11 mouse cellular contexts compared by ENCODE assay signal in the genomic region with DNA sequence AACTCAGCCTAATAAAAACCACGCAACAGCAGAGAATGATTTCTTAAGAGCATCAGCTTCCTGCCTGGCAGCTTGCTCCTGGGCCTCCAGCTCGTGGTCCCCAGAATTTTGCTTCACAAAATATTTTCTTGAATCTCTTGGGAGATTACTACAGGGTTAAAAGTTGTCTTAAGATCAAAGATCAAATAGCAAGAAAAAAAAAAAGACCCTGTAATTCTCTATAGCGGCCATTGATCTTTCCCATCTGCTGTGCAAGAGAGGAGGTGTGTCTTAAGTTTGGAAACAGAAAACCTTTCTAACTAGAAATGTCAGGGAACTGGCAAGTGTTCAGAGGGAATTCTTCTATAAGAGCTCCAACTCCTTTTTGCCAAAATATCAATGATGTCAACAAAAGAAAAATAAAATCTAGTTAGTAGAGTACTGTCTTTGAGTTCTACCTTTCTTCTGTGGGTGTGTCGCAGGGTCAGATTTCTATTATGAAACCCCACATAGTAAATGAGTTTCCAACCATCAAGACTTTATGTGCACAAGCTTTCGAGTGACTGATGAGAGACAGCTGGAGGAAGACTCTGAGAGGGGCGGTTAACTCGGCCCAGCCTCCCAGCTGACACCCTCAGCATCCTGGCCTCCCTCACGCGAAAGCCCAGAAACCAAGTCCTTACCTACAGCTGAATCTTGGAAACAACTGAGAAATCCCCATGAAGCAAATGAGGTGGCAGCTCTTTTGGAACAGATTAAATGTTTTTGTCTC. TPM values are rescaled to one million over a fixed set of nuclear protein-coding genes. Genes with fewer than 3 reads are reported as not detected.
DNase-seq lines count a peak whose midpoint lies in the region; ATAC-seq and TF ChIP-seq lines count a peak whose summit lies in the region.
"Had no signal": no experiment of that assay in that cellular context is flagged by ENCODE, and none has a peak within 500 bp of the region (broad histone marks: within the 10 kb centered on the region; RNA-seq: fewer than 3 reads in every experiment).

No protein-coding gene starts in this region.

- H3K4me2 ChIP-seq in forebrain, embryonic 15.5 days (replicated peaks), result no peak overlapping the region
- no peak overlapping the region for H3K4me2 ChIP-seq in stomach, embryonic 15.5 days

- peak; percentile 3 for DNase-seq in liver, adult 2 months (ENCODE audit: extremely low read depth, low read depth, low spot score)
- no peak for DNase-seq in liver
- peak; percentile 58 for DNase-seq in kidney, postnatal 14 days
- DNase-seq in testis, postnatal 14 days (ENCODE audit: low spot score), result no peak
- no peak for DNase-seq in right cerebral cortex, postnatal 4 days
- no peak for DNase-seq in adrenal gland, adult 8-10 months
- DNase-seq: adrenal gland, postnatal 14 days; cerebellum, adult 9-11 months had no signal

- no peak overlapping the region for H3K27ac ChIP-seq in liver, adult 2 months (replicated peaks; ENCODE audit: insufficient read depth, low read depth, low read length)
- H3K27ac ChIP-seq in forebrain, embryonic 15.5 days (replicated peaks), result no peak overlapping the region
- H3K27ac ChIP-seq in stomach, embryonic 15.5 days, result peak overlapping the region; percentile 33; the same call in 1 of the 2 replicates

- H3K4me3 ChIP-seq in liver, adult 2 months (ENCODE audit: insufficient read depth, low read depth, low read length), result no peak overlapping the region
- no peak overlapping the region for H3K4me3 ChIP-seq in forebrain, embryonic 15.5 days
- no peak overlapping the region for H3K4me3 ChIP-seq in stomach, embryonic 15.5 days (replicated peaks)

- no peak for TF ChIP-seq CTCF in liver, adult 2 months (IDR thresholded peaks at IDR 0.05; ENCODE audit: low read depth, low read length)

- no peaks in the 10 kb centered on the region for H3K36me3 ChIP-seq in liver, adult 2 months (ENCODE audit: control insufficient read depth, insufficient read depth, low read length)
- H3K36me3 ChIP-seq in forebrain, embryonic 15.5 days, result no peaks in the 10 kb centered on the region
- H3K36me3 ChIP-seq in stomach, embryonic 15.5 days, result no peaks in the 10 kb centered on the region

- H3K79me2 ChIP-seq in liver, adult 2 months (ENCODE audit: control insufficient read depth, insufficient read depth, low read length), result no peaks in the 10 kb centered on the region; the same call in 1 of the 2 replicates

- no peaks in the 10 kb centered on the region for H3K9me3 ChIP-seq in forebrain, embryonic 15.5 days
- no peaks in the 10 kb centered on the region for H3K9me3 ChIP-seq in stomach, embryonic 15.5 days
- H3K9me3 ChIP-seq: G1E had no signal

- H3K4me1 ChIP-seq in liver, adult 2 months (ENCODE audit: control insufficient read depth, insufficient read depth, low read length), result no peaks in the 10 kb centered on the region
- H3K4me1 ChIP-seq in forebrain, embryonic 15.5 days, result peaks cover 18% of the 10 kb centered on the region
- H3K4me1 ChIP-seq in stomach, embryonic 15.5 days, result peaks cover 12% of the 10 kb centered on the region; the same call in 1 of the 2 replicates

- H3K9ac ChIP-seq in liver, adult 2 months (ENCODE audit: low read depth, low read length), result no peak overlapping the region
- no peak overlapping the region for H3K9ac ChIP-seq in forebrain, embryonic 15.5 days (replicated peaks)
- H3K9ac ChIP-seq in stomach, embryonic 15.5 days, result no peak overlapping the region

- 80% methylated on average over 9 of the region's 9 CpGs for WGBS in liver, adult 2 months
- 25% methylated on average over 9 of the region's 9 CpGs for whole genome bisulfite sequencing in forebrain, embryonic 15.5 days
- 28% methylated on average over 9 of the region's 9 CpGs for WGBS in stomach, embryonic 15.5 days

- ATAC-seq in forebrain, embryonic 15.5 days (replicated peaks), result peak; percentile 72
- ATAC-seq in stomach, embryonic 15.5 days (ENCODE audit: insufficient read depth, low FRiP score, low read depth), result no peak

- H3K27me3 ChIP-seq in liver, adult 2 months (ENCODE audit: control insufficient read depth, insufficient read depth, low read length), result no peaks in the 10 kb centered on the region
- H3K27me3 ChIP-seq in forebrain, embryonic 15.5 days, result peaks cover 37% of the 10 kb centered on the region
- H3K27me3 ChIP-seq in stomach, embryonic 15.5 days (replicated peaks), result no peaks in the 10 kb centered on the region

- TF ChIP-seq POLR2A in liver, adult 2 months (IDR thresholded peaks at IDR 0.05; ENCODE audit: extremely low read depth, insufficient read depth, low read length), result no peak

RNA-seq across cellular contexts. Expression of a gene that starts 59.4 kb away (rescaled TPM):
- 6.4 and 7.0 TPM in 2 replicates for total RNA-seq in liver, adult 2 months (2014; rRNA removed)
- 1.4 TPM in 2 replicates for polyA plus RNA-seq in liver, adult 2 months (2012; rRNA removed)
- 23.9 and 25.8 TPM in 2 replicates for polyA plus RNA-seq in forebrain, embryonic 15.5 days (2015; fragmentation: Nextera tagmentation; extraction: Ambion mirVana)
- polyA plus RNA-seq in stomach, embryonic 15.5 days (2015; fragmentation: Nextera tagmentation; extraction: Ambion mirVana), result 17.9 and 19.6 TPM in 2 replicates
- 10 to 100 TPM in 3 of 4 experiments, 1 to 10 TPM in 1; 6.9 to 17.0 (median 12.2) TPM for total RNA-seq in adrenal gland, adult 8-10 months (2022)

Comparison
In these comparisons a context has a peak if more than half of its experiments do, and no peak if none do; other contexts are left out.
1. DNase-seq: peak in liver, adult 2 months (single experiment) and kidney, postnatal 14 days (single experiment); none in liver (single experiment), testis, postnatal 14 days (single experiment), right cerebral cortex, postnatal 4 days (single experiment) and adrenal gland, adult 8-10 months (single experiment).